Mouse (Mus musculus) urinary bladder, adult 18-20 months (tissue): Measurements from ENCODE around the gene Hist1h2ag.
A peak's percentile ranks its signal among the peaks of the same experiment; 100 is the strongest.
"Not testable (repeated sequence)": the region's sequence is repeated elsewhere in the genome, so short reads cannot be mapped to it uniquely, and the experiment has no call there.

Experiments used
- DNase-seq, 2 experiments: peaks; one replicate each; pipeline ENCODE4 v3.0.0; 2022; ENCODE audit warnings: low spot score in 2 of 2, mixed read lengths in 2 of 2

Hist1h2ag gene

DNA sequence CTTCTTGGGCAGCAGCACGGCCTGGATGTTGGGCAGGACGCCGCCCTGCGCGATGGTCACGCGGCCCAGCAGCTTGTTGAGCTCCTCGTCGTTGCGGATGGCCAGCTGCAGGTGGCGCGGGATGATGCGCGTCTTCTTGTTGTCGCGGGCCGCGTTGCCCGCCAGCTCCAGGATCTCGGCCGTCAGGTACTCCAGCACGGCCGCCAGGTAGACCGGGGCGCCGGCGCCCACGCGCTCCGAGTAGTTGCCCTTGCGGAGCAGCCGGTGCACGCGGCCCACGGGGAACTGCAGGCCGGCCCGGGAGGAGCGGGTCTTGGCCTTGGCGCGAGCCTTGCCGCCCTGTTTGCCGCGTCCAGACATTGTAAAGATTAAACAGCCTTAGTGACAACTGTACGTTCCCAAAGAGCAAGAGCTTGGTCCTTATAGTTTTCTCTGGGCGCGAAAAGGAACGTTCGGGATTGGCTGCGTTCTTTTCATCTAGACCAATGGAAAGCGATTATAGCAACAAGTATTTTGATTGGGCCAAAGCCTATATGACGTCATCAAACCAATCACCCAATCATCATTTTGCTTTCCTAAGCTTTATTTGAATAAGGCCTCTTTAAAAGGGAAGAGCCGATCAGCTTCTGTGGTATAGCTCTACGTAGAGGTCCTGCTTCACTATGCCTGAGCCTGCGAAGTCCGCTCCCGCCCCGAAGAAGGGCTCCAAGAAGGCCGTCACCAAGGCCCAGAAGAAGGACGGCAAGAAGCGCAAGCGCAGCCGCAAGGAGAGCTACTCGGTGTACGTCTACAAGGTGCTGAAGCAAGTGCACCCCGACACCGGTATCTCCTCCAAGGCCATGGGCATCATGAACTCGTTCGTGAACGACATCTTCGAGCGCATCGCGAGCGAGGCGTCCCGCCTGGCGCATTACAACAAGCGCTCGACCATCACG is at the start of gene Hist1h2ag, which contains the start of gene Hist1h2bj:
TSS of gene Hist1h2ag (minus strand) at position 377 of the 935 bp plus-strand sequence.
TSS of gene Hist1h2bj (plus strand) at position 647 of the 935 bp plus-strand sequence.
- DNase-seq = peak; percentile 73 to 84

DNA sequence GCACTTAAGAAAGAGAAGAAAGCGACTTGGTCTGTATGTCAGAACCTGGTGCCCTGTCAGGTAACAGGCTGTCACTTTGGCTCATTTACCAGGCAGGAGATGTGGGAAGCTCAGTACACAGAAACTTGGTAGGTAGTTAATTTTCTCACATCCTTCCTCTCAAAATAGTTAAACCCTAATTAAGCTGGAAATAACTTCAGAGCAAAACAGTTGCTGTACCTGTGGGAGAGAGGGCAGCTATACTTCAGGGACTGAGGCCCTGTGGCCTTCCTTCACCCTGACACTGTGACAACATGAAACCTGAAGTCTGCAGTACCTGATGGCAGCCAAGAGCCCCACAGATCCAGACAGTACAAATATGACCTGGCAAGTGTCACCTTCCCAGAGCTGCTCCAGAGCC is 41.4 kb upstream of the Hist1h2ag start, which contains the start of gene Vmn1r188:
TSS of gene Vmn1r188 (plus strand) at position 301 of the 400 bp plus-strand sequence.
- not testable (repeated sequence) for DNase-seq

DNA sequence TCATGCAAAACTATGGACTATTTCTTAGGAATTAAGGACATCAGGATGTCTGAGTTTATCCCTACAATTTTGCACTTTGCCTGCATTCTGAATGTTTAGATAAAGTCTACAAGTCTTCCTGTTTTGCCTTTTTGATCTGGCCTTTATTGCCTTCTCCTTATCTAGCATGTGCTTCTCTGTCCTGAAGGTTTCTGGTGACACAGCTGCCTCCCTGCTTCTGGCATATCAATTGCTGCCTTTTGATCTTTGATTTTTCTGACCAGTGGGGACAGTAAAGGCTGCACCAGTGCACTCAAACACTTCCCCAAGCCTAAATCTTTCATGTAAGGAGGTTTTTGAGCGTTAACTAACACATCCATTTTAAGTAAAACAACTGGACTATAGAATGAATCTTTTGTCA is 20.7 kb upstream of the Hist1h2ag start:
- DNase-seq = no peak

DNA sequence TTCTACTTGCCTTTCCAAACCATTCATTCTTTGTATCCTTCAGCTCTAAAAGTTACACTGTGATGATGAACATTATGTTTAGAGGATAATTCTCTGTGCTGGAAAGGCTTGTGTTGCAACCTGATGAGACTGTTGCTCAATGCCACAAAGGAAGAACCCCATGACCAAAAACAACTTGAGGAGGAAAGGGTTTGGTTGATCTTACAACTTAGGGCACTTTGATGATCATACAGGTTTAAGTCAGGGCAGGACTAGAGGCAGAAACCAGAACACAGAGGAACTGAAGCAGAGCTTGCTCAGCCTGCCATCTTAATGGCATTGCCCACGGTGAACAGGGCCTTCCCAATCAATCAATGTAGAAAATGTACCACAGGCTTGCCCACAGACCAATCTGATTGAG is 18.7 kb upstream of the Hist1h2ag start:
- no peak for DNase-seq

DNA sequence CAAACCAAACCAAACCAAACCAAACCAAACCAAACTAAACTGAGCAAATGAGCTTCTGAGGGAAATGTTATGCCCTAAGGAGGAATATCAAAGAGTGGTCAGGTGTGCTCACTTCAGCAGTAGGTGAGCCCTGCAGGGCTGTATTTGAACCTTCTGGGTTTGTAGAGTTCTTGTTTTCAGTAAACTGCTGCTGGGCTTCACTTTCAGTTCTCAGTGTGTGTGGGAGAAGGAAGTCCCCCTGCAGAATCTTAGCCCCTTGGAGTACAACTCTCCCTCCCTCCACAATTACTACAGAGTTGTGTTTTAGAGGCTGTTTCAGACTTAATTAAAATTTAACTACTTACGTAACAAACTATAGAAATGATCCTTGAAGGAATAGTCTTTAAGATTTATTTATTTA is 11.0 kb upstream of the Hist1h2ag start:
- DNase-seq = no peak

DNA sequence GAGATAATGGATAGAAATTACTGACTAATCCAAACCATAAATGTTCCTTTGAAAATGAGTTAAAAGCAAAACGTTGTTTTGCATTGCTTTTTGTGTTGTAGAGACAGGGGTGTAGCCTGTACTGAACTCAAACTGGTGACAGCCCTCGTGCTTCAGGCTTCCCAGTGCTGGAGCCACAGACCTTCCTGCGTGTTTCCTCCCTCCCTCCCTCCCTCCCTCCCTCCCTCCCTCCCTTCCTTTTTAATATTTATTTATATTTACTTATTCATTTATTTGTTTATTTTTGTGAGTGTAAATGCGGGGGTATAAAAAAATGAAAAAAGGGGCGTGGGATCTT is 8.7 kb upstream of the Hist1h2ag start:
- DNase-seq = no peak

DNA sequence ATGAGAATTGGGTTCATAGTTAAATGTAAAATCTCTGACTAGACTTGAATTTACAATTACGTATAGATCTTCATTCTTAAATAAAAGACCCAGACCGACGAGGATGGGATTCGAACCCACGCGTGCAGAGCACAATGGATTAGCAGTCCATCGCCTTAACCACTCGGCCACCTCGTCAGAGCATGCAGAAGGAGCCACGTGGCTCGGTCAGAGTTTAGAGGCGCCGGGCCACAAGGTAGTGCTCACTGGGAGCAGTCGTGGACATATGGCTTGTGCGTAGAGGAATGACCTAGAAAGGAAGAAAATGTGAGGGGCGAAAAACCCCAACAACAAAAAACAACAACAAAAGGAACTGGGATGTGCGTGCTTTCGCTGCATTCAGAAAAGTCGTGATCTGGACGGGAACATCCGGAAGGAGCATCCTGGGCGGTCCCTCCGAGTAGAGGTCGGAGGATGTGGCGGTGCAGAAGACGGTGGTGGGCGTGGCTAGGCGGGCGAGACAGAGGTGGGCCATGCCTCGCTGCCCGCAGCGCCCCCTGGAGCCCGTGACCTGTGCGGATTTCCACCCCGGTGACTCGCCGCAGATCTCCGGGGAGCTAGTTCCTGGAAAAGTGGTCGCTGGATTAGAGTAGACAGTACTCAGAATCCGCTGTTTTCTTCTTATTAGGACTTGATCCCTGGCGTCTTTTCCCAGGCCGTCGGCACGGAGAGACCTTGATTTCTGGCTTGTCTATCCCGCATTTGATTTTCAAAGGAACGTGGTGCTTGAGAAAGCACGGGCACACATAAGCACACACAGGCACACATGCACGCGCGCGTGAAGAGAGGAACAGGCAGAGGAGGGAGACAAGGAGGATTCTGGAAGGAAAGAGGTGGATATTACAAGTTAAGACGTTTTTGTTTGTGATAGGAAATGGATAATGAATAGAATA is 8.1 kb upstream of the Hist1h2ag start:
- DNase-seq = peak; percentile 73 to 78

DNA sequence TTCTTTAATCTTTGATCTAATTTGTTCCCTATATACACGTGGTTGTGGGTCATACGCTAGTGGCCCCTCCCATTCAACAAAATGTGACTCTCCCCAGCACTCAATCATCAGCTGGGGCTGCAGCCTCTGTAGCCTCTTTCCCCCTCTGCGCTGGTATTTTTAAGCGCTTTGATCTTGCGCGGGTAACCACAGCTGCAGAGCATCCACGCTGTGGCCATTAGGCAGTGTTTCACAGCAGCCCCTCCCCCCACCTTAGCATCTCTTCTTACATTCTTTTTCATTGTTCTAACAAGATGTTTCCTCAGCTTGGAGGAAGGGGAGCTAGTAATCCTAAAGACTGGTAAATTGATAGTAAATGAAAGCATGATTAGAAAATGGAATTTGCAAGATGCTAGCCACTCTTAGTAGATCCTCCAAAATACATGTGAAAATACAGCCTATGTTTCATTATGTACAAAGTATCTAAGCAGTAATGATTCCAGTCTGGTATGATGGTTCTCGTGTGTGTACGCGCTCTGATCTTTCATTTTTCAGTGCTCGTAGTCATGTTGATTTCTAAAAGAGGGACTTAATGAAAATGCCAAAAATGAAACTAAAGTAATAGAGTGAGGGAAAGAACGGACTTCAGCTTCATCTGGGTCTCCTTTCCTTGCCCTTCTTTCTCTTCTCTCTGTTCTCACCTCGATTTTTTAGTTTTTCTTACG is 7.1 kb upstream of the Hist1h2ag start:
- DNase-seq = no peak

DNA sequence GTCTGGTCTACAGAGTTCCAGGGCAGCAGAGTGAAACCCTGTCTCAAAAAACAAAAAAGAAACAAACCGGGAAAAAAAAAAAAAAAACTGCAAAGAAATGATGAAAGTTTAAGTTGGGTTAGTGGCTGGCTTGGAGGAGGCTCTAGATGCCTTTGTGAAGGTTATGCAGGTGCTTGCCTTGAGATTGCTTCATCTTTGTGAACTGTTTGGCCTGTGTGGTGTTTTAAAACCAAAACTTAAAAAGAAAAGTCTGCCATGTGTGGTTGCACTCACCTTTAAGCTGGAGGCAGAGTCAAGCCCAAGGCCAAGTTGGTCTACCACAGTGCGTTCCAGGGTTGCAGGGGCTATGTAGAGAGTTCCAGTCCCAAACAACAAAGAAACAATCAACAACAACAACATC is 6.3 kb upstream of the Hist1h2ag start:
- no peak for DNase-seq

DNA sequence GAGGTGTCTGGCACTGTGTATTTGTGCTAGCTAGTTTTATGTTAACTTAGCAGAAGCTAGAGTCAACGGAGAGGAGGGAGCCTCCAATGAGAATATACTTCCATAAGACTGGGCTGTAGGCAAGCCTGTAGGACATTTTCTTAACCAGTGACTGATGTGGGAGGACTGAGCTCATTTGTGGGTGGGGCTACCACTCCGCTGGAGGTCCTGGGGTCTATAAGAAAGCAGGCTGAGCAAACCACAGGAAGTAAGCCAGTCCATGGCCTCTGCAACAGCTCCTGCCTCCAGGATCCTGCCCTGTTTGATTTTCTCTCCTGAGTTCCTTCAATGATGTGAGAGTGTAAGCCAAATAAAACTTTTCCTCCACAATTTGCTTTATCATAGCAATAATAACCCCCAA is 2.6 kb upstream of the Hist1h2ag start:
- no peak for DNase-seq

DNA sequence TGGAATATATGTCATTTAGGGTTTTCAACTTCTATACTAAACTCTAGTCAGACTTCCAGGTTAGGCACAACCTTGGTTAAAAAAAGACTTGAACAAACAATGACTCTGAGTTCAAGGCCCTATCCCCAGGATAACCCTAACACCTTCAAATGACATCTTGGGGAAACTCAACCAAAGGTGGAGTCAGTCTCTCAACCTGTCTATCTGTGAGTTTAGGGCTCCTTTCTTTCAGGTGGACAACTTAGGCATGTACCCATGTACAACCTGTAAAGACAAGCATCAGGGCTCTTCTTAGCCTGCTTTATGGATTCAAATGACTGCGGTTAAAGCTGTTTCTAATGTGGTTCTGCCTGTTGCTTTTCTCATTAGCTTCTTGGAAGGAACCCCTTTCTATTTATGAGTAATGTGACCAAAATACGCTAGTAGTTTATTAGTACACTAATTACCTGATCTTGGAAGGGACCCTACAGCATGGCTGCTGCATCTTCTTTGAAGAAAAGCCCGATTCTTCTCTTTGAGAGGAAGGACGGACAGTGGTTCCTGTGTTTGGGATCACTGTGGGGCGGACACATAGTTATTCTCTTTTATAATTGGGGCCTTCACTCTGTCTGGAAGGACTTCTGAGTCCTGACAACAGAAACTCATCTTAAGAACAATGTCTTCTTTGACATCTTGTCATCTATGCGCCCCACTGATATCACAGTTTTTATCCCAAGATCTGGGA is 1.9 kb upstream of the Hist1h2ag start:
- no peak for DNase-seq

DNA sequence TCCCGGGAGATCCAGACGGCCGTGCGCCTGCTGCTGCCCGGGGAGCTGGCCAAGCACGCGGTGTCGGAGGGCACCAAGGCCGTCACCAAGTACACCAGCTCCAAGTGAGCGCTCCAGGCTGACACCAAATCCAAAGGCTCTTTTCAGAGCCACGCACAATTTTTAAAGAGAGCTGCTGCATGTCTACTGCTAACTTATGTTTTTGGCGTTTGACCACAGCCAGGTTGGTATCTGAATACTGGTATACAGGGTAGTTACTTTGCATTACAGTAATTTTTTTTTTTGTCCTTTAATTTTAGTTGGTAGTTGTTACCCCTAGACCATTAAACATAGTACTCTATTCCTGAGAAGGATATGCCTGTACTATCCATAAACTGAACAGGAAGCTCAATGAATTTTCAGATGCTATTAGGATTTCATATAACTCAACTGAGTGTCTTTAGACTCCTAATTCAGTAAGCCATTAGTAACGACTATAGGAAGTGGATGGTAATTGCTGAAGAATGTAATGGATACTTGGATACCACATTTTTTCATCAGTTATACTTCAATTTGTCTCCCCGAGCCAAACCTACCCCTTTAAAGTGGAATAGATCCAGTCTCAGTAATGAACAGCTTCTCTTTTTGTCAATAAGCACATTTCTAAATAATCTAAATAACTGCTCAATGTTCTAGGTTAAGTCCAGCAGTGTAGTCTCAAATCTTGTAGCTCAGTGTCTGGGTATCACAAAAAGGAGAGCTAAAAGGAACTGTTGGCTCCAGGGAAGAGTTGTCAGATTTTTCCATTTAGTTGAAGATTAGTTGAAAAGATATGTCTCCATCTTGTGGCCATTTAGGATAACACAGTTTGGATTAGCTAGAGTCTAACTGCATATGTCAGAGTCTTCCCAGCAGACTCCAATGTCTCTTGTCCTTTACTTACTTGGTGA is 1.0 kb upstream of the Hist1h2ag start:
- no peak for DNase-seq

DNA sequence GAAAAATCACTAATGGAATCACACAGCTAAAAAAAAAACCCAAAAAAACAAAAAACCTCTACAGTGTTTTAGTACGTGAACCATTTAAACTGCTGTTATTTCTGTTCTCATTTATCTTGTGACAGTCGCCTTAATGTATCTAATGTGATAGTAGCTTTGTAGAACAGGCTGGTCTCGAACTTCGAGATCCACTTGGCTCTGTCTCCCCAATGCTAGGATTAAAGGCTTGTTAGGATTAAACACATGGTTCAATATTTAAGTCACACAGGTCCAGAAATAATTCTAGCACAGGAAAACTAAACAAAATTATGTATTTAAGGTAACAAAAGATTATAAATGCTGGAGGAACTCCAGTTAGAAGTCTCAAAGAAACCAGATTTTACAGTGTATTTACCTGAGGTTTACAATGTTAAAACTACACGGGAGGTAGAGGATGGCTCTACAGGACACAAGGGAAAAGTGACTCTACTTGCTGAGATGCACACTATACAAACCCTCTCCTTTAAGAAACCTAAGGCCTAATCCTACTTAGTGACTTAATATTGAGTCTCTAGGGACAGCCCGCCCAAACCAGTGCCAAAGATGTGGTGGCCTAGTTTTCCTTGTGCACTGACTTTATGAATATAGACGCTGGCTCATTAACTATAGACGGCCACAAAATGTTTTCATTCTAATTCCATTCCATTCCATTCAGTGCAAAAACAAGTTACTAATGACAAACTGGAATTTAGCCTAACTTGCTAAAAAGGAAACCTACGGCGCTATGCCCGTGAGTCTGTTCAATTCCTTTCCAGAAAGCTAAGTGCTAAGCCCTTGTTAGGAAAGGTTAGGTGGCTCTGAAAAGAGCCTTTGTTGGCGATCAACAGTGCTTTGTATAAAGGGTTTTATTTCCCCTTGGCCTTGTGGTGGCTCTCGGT is 835 bp downstream of the Hist1h2ag start:
- no peak for DNase-seq

DNA sequence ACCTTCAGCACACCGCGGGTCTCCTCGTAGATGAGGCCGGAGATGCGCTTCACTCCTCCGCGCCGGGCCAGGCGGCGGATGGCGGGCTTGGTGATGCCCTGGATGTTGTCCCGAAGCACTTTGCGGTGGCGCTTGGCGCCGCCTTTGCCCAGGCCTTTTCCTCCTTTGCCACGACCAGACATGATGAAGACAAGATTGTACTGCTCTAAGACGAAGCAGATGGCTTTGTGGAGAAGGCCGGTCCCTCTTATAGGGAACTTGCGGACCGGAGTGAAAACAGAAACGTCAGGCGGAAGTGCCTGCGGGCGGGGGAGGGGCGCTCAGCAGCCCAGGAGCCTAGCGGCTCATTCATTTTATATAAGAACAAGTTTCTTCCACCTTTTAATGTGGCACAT is 1.6 kb downstream of the Hist1h2ag start, which contains the start of gene Hist1h4i:
TSS of gene Hist1h4i (minus strand) at position 221 of the 395 bp plus-strand sequence.
- DNase-seq = peak; percentile 92 to 94

DNA sequence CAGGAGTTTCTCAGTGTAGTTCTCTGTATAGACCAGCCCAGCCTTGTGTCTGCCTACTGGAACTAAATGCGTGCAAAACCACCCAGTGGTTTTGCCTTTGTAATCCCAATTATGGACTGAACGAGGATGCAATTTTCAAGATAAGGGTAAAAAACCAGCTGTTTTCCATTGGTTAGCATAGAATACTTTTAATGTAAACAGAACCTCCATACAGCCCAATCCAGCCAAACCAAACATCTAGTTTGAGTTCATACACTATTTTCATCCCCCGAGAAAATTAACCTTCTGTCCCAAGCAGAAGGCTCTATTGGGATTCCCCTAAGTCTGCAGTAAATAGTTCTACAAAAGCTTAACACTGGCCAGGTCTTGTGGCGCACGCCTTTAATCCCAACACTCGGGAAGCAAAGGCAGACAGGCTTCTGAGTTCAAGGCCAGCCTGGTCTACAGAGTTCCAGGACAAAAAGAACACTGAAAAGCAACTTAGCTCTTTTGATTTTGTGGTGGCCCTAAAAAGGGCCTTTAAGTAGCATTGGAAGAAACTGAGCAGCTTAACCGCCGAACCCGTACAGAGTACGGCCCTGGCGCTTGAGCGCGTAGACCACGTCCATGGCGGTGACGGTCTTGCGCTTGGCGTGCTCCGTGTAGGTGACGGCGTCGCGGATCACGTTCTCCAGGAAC is 2.1 kb downstream of the Hist1h2ag start:
- no peak for DNase-seq

DNA sequence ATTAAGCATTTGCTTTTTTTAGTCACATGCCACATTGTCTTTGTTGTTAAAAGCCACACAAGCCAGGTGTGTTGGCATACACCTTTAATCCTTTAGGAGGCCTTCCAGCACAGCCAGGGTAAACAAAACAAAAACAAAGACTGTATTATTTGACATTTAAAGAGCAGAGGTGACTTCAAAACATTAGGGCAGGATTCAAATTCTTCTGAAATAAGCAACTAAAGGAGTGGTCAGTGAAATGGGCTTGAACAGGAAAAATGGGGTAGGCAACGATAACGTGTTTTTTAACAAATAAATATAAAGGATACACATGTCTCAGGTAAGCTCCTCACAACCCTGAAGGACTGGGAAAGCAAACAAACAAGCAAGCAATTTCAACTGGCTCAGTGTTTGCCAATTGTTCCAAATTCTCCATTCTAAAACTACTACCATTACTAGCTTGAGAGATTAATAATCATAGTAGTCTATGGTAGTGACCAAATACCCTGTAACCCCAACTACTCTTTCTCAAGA is 2.7 kb downstream of the Hist1h2ag start:
- DNase-seq = no peak

DNA sequence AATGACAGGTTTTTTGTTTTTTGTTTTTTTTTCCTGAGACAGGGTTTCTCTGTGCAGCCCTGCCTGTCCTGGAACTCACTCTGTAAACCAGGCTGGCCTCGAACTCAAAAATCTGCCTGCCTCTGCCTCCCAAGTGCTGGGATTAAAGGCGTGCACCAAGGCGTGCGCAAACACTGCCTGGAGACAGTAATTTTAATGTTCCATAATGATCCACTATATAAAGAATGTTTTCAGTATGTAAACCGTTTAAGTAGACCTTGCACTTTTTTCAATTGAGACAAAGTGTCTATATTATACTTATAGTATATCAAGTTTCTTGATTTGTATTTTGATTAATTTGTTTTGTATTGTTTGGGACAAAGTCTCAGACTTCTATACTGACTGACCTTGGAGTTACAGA is 3.4 kb downstream of the Hist1h2ag start:
- DNase-seq = no peak

DNA sequence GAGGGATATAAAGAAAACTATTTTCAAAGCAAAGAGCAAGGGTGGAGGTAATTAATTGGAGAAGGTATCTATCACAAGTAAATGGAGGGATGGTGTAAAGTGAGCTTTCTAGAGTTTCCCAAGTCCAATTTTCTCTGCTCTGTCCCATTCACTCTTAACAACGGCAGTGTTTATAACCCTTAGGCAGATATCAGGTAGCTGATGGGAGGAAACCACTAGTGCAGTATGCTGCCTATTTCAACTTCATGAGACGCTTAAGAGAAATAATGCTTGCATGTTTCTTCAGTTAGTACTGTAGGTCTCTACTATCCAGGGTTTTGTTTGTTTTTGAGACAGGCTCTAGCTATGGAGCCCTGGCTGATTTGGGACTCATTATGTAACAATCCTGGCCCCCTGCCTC is 5.3 kb downstream of the Hist1h2ag start:
- DNase-seq = no peak
